Mouse (Mus musculus) right cerebral cortex, postnatal 4 days (tissue): ENCODE measurements around the gene Atic.

ENCODE experiments used
- DNase-seq: peaks from one replicate; pipeline ENCODE4 v3.0.0-alpha.2; 2022

Gene Atic

GRCm38 (mm10) chr1:71595365-71595764, 38.4 kb downstream of the Atic start:
- no peak for DNase-seq

- no peak for DNase-seq
Observed at GRCm38 (mm10) chr1:71605751-71606150, 48.8 kb downstream of the Atic start.

GRCm38 (mm10) chr1:71606600-71607325, 49.8 kb downstream of the Atic start:
- no peak for DNase-seq

GRCm38 (mm10) chr1:71609057-71609775, 52.3 kb downstream of the Atic start:
- DNase-seq: no peak

GRCm38 (mm10) chr1:71609916-71610315, 53.0 kb downstream of the Atic start:
- DNase-seq: no peak

- no peak for DNase-seq
Observed at GRCm38 (mm10) chr1:71612256-71612655, 55.3 kb downstream of the Atic start.

GRCm38 (mm10) chr1:71614545-71615246, 57.7 kb downstream of the Atic start:
- no peak for DNase-seq

GRCm38 (mm10) chr1:71621526-71621925, 64.6 kb downstream of the Atic start:
- no peak for DNase-seq

GRCm38 (mm10) chr1:71623625-71624024, 66.7 kb downstream of the Atic start:
- DNase-seq: no peak
